Mouse (Mus musculus): ENCODE results near the gene Scmh1.

DNA sequence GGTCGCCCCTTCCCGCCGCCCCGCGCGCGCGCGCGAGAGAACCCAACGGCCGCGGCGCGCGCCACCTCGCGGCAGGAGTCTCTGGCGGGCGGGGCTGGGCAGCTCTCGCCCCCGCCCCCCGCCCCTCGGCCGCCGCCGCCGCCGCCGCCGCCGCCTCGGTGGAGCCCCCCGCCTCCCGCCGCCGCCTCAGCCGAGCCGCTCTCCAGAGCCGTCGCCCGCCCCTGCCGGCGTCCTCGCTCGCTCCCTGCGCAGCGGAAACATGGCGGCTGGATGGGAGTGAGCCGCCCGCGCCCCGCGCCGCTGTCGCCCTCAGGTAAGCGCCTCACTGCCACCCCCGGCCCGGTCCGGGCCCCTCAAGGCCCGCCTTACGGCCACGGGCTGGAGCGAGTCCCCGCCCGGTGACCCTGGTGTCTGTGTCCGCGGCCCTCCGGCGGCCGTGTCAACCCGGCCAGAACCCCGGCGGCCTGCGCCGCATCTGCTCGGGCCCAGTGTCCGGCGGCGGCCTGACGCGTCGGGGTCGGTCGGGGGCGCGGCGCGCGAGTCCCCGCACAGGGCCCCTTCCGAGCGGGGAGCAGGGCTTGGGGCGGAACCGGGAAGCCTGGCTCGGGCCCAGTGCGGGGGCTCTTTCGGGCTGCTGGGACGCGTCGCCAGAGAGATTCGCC is at the start of gene Scmh1:
- TF ChIP-seq CTCF (IDR thresholded peaks at IDR 0.05 in 2 of 3, conservative IDR thresholded peaks at IDR 0.05 in 1 of 3; ENCODE audit: control insufficient read depth in 1 of 3, insufficient read depth in 1 of 3, low read depth in 2 of 3, low read length in 3 of 3, poor library complexity in 1 of 3, severe bottlenecking in 1 of 3) = peak in 2 of 3 experiments; percentile 14 to 58; a peak in 3 of 6 replicates
- no peak for TF ChIP-seq ZNF384 (IDR thresholded peaks at IDR 0.05; ENCODE audit: low read depth, low read length)
- TF ChIP-seq POLR2A (IDR thresholded peaks at IDR 0.05; ENCODE audit: control insufficient read depth in 1 of 2, insufficient read depth in 1 of 2, low read depth in 1 of 2, low read length in 2 of 2, poor library complexity in 1 of 2) = no peak; a peak in 1 of 4 replicates
- no peak for TF ChIP-seq MYC (IDR thresholded peaks at IDR 0.05; ENCODE audit: low read depth, low read length)
- peak; percentile 50; the same call in 1 of the 2 replicates for TF ChIP-seq NRF1 (IDR thresholded peaks at IDR 0.05; ENCODE audit: insufficient read depth, low read depth, low read length, poor library complexity, severe bottlenecking)
- TF ChIP-seq UBTF (IDR thresholded peaks at IDR 0.05; ENCODE audit: borderline replicate concordance, insufficient read depth, low read depth, low read length) = no peak; the same call in 1 of the 2 replicates

Measured in MEL (cell line).